Mouse (Mus musculus) heart, adult 2 months (tissue): ENCODE results near the gene Gbx1.

ENCODE experiments used
- CTCF ChIP-seq: fragments of 200-600 bp; IDR thresholded peaks from 2 replicates; pipeline ENCODE4 v1.8.1; 2022; ENCODE audit warnings: antibody characterized with exemption, mild to moderate bottlenecking, moderate library complexity
- EP300 ChIP-seq: fragments of 200-500 bp; IDR thresholded peaks from 2 replicates; pipeline ENCODE4 v1.6.1; 2011; ENCODE audit warnings: low read depth, low read length, control low read depth; ENCODE audit not compliant: insufficient read depth
- POLR2A ChIP-seq: fragments of 200-500 bp; IDR thresholded peaks from 2 replicates; pipeline ENCODE4 v1.6.1; 2011; ENCODE audit warnings: mild to moderate bottlenecking, low read depth, low read length, control low read depth; ENCODE audit not compliant: insufficient read depth

DNA sequence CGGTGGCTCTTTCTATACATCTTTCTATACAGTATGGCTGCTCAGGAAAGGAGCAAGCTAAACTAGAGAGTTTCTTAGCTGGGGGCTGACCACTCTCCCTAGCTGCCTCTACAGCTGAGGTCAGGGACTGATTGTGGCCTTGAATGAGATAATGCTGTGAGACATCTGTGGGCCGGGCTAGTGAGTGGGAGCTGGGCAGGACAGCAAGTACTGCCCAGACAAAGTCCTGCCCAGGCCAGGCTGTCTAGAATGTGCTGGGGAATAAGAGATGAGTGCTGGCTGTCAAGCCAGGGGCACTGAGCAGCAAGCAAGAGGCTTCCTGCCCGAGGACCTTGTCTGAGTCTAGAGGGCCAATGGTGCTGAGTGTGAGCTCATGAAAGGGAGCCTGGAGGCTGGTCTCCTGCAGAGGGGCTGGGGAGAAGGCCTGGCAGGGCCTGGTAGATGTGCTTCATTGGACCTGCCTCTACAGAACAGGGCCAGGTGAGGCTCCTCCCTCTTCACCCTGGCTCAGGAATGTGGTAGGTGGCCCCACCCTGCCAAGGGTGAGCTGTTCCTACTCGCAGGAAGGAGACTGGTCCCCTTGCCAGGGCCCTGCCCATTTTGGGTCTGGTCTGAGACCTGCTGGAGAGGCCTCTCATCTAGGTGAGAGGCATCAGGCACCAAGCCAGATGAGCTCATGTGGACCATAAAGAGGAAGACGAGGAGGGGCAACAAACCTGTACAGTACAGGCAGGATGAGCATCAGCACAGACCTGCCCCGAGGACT is 51.3 kb downstream of the Gbx1 start:
- TF ChIP-seq CTCF (no peak), POLR2A (no peak), EP300 (no peak)
